Mouse (Mus musculus): ENCODE data around the gene Ptms. TPM values are rescaled to one million over a fixed set of nuclear protein-coding genes. Genes with fewer than 3 reads are reported as not detected.

Ptms gene
- polyA plus RNA-seq, 1 experiment from 2014 or later = 399 TPM

- Histone ChIP-seq H3K9me3 (replicated peaks; ENCODE audit: low read length) (no peaks in the 10 kb centered on the region), H3K27me3 (ENCODE audit: insufficient read depth, low read length) (no peaks in the 10 kb centered on the region), H3K36me3 (ENCODE audit: insufficient read depth, low read length) (no peaks in the 10 kb centered on the region), H3K9ac (ENCODE audit: low read depth, low read length) (no peak within 1 kb of the TSS), H3K4me3 (replicated peaks; ENCODE audit: low read depth, low read length) (no peak within 1 kb of the TSS), H3K4me1 (replicated peaks; ENCODE audit: insufficient read depth, low read length) (no peaks in the 10 kb centered on the region; the same call in 1 of the 2 replicates), H3K27ac (no peak within 1 kb of the TSS), H3K4me2 (ENCODE audit: low read length) (no peak within 1 kb of the TSS)
- WGBS = 77% methylated on average over 9 of the region's 9 CpGs
- TF ChIP-seq CTCF (IDR thresholded peaks at IDR 0.05; ENCODE audit: low read depth) = no peak
- ATAC-seq (replicated peaks; ENCODE audit: low FRiP score, low read depth) (no peak), DNase-seq (ENCODE audit: low spot score) (no peak)
Measured at GRCm38 (mm10) chr6:124887986-124888385, 31.9 kb downstream of the Ptms start, which contains the start of gene Cd4. Gene Cd4, minus strand, starts transcription at chr6:124888221.

GRCm38 (mm10) chr6:124885956-124886381 lies 33.9 kb downstream of the Ptms start:
- DNase-seq (ENCODE audit: low spot score) (no peak), ATAC-seq (replicated peaks; ENCODE audit: low FRiP score, low read depth) (no peak)
- Histone ChIP-seq H3K27me3 (ENCODE audit: insufficient read depth, low read length) (no peaks in the 10 kb centered on the region), H3K4me2 (ENCODE audit: low read length) (no peak overlapping the region), H3K36me3 (ENCODE audit: insufficient read depth, low read length) (no peaks in the 10 kb centered on the region), H3K4me1 (replicated peaks; ENCODE audit: insufficient read depth, low read length) (no peaks in the 10 kb centered on the region; the same call in 1 of the 2 replicates), H3K27ac (no peak overlapping the region), H3K4me3 (replicated peaks; ENCODE audit: low read depth, low read length) (no peak overlapping the region), H3K9me3 (replicated peaks; ENCODE audit: low read length) (no peaks in the 10 kb centered on the region), H3K9ac (ENCODE audit: low read depth, low read length) (no peak overlapping the region)
- no peak for TF ChIP-seq CTCF (IDR thresholded peaks at IDR 0.05; ENCODE audit: low read depth)
- WGBS = 87% methylated on average over 8 of the region's 8 CpGs

DNA sequence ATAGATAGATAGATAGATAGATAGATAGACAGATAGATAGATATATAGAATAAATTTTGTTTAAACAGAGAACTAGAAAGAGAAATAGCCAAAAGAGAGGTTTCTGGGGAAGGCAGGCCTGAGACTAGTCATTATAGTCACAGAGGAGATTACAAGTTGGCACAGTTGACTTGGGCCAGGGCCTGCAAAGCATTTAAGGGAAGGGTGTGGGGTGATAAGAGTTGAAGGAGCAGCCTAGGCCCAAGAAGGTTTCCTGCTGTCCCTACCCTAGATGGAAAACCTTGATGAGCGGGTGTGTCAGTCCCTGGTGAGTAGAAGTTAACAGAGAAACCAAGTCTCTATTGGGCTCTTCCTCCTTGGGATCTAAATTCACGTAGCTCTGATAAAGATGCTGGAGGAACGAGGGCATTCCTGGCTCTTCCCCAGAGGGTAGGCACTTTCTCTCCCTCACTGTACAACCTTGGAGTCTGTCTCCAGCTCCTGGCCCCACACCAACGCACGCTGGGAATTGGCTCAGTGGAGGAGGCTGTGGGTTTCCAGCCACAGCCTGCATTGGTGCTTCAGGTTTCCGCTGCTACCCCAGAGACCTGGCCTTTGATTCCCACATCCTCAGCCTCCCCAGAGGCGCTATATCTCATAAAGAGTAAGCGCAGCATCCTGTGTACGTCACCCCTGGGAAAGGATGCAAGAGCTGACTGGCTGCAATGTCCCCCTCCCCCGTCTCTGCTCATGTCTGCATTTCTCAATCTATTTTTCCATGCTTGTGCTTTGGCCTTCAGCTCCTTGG lies 35.0 kb downstream of the Ptms start:
- Histone ChIP-seq H3K4me3 (replicated peaks; ENCODE audit: low read depth, low read length) (no peak overlapping the region), H3K9me3 (replicated peaks; ENCODE audit: low read length) (no peaks in the 10 kb centered on the region), H3K36me3 (ENCODE audit: insufficient read depth, low read length) (no peaks in the 10 kb centered on the region), H3K4me2 (ENCODE audit: low read length) (no peak overlapping the region), H3K4me1 (replicated peaks; ENCODE audit: insufficient read depth, low read length) (no peaks in the 10 kb centered on the region; the same call in 1 of the 2 replicates), H3K27ac (no peak overlapping the region), H3K9ac (ENCODE audit: low read depth, low read length) (no peak overlapping the region), H3K27me3 (ENCODE audit: insufficient read depth, low read length) (no peaks in the 10 kb centered on the region)
- DNase-seq (ENCODE audit: low spot score) = peak; percentile 51
- no peak for TF ChIP-seq CTCF (IDR thresholded peaks at IDR 0.05; ENCODE audit: low read depth)
- WGBS = 62% methylated on average over 10 of the region's 10 CpGs
- ATAC-seq (replicated peaks; ENCODE audit: low FRiP score, low read depth) = no peak

DNA sequence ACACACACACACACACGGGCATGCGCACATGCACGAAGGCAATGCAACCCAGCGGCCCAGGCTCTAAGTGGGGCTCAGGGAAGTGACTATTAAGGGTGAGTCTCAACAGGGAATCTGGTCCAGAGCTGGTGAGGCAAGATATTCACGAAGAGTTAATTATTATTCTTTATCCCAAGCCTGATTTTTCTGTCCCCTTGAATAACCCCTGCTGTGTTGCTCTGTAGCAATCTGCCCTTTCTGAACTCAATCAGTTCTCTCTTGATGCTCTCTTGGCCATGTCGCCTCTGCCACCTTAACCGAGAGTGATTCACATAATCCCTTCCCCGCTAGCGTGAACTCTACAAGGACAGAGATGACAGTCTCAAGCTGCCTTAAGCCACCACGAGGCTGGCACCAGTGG lies 36.6 kb downstream of the Ptms start:
- Histone ChIP-seq H3K27me3 (ENCODE audit: insufficient read depth, low read length) (no peaks in the 10 kb centered on the region), H3K9me3 (replicated peaks; ENCODE audit: low read length) (no peaks in the 10 kb centered on the region), H3K36me3 (ENCODE audit: insufficient read depth, low read length) (no peaks in the 10 kb centered on the region), H3K4me3 (replicated peaks; ENCODE audit: low read depth, low read length) (no peak overlapping the region), H3K27ac (no peak overlapping the region), H3K4me2 (ENCODE audit: low read length) (no peak overlapping the region), H3K9ac (ENCODE audit: low read depth, low read length) (no peak overlapping the region), H3K4me1 (replicated peaks; ENCODE audit: insufficient read depth, low read length) (no peaks in the 10 kb centered on the region; the same call in 1 of the 2 replicates)
- no peak for TF ChIP-seq CTCF (IDR thresholded peaks at IDR 0.05; ENCODE audit: low read depth)
- DNase-seq (ENCODE audit: low spot score) = no peak
- ATAC-seq (replicated peaks; ENCODE audit: low FRiP score, low read depth) = no peak
- WGBS = 82% methylated on average over 10 of the region's 10 CpGs

DNA sequence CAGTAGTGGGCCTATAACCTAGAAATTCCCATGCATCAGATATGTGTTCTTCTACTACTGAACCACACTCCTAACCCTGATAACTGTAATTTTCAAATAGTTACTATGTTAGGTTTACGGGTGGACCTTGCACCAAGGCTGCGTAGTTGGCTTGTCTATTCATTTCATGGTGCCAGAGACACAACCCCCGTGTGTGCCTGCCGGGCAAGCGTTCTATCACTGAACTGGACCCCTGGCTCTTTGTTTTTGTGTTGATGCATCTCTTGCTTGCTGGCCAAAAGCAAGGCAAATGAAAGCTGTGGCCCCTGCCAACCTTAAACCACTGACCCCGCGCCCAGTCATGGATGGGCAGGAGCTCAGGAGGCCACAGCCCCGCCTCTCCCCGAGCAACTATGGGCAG lies 38.1 kb downstream of the Ptms start:
- no peak for DNase-seq (ENCODE audit: low spot score)
- Histone ChIP-seq H3K36me3 (ENCODE audit: insufficient read depth, low read length) (no peaks in the 10 kb centered on the region), H3K4me1 (replicated peaks; ENCODE audit: insufficient read depth, low read length) (no peaks in the 10 kb centered on the region; the same call in 1 of the 2 replicates), H3K9me3 (replicated peaks; ENCODE audit: low read length) (no peaks in the 10 kb centered on the region), H3K4me3 (replicated peaks; ENCODE audit: low read depth, low read length) (no peak overlapping the region), H3K4me2 (ENCODE audit: low read length) (no peak overlapping the region), H3K9ac (ENCODE audit: low read depth, low read length) (no peak overlapping the region), H3K27me3 (ENCODE audit: insufficient read depth, low read length) (no peaks in the 10 kb centered on the region), H3K27ac (no peak overlapping the region)
- no peak for TF ChIP-seq CTCF (IDR thresholded peaks at IDR 0.05; ENCODE audit: low read depth)
- 87% methylated on average over 9 of the region's 9 CpGs for WGBS
- ATAC-seq (replicated peaks; ENCODE audit: low FRiP score, low read depth) = no peak

DNA sequence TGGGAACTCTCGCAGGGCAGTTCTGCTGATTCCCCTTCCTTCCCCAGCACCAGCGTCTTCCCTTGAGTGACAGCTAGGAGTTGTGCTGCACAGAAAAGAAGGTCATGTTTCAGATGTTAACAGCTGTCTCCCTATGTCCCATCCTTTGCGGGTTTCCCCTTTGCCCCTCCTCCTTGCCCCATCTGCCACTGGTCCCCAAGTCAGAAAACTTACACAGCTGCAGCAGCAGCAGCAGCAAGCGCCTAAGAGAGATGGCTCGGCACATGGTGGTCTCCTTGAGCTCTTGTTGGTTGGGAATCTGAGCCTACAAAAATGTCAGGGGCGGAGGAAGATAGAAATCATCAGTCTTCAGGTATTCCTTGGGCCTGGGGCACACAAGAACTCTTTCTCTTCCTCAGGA lies 40.5 kb downstream of the Ptms start:
- Histone ChIP-seq H3K27ac (no peak overlapping the region), H3K4me2 (ENCODE audit: low read length) (no peak overlapping the region), H3K36me3 (ENCODE audit: insufficient read depth, low read length) (no peaks in the 10 kb centered on the region), H3K27me3 (ENCODE audit: insufficient read depth, low read length) (no peaks in the 10 kb centered on the region), H3K9me3 (replicated peaks; ENCODE audit: low read length) (no peaks in the 10 kb centered on the region), H3K9ac (ENCODE audit: low read depth, low read length) (no peak overlapping the region), H3K4me3 (replicated peaks; ENCODE audit: low read depth, low read length) (no peak overlapping the region), H3K4me1 (replicated peaks; ENCODE audit: insufficient read depth, low read length) (no peaks in the 10 kb centered on the region)
- WGBS = 46% methylated on average over 6 of the region's 6 CpGs
- ATAC-seq (replicated peaks; ENCODE audit: low FRiP score, low read depth) (no peak), DNase-seq (ENCODE audit: low spot score) (no peak)
- TF ChIP-seq CTCF (IDR thresholded peaks at IDR 0.05; ENCODE audit: low read depth) = no peak

Measured in kidney, postnatal 0 days (tissue).